Mouse (Mus musculus): ENCODE data around the gene Tma7. TPM values are rescaled to one million over a fixed set of nuclear protein-coding genes. Genes with fewer than 3 reads are reported as not detected.

The Tma7 gene
- polyA plus RNA-seq, 1 experiment from 2014 or later, result 733 TPM

GRCm38 (mm10) chr9:109093786-109094552, 11.6 kb upstream of the Tma7 start:
- Histone ChIP-seq H3K27ac (replicated peaks; ENCODE audit: low read depth, low read length) (peak overlapping the region; percentile 100), H3K4me1 (ENCODE audit: control insufficient read depth, insufficient read depth, low read length) (peaks cover 34% of the 10 kb centered on the region), H3K9ac (replicated peaks; ENCODE audit: low read length) (peak overlapping the region; percentile 97), H3K9me3 (ENCODE audit: control insufficient read depth, low read length) (no peaks in the 10 kb centered on the region), H3K4me3 (replicated peaks; ENCODE audit: low read depth, low read length) (peak overlapping the region; percentile 76), H3K27me3 (ENCODE audit: control insufficient read depth, insufficient read depth, low read length) (no peaks in the 10 kb centered on the region), H3K4me2 (ENCODE audit: low read length) (peak overlapping the region; percentile 97), H3K36me3 (ENCODE audit: control insufficient read depth, insufficient read depth, low read length) (peaks cover 27% of the 10 kb centered on the region)
- WGBS, result 17% methylated on average over 11 of the region's 11 CpGs
- ATAC-seq (ENCODE audit: low FRiP score, low TSS enrichment) (no peak), DNase-seq (peak; percentile 35)

- WGBS, result 29% methylated on average over 6 of the region's 6 CpGs
- DNase-seq (no peak), ATAC-seq (ENCODE audit: low FRiP score, low TSS enrichment) (no peak)
- H3K27ac ChIP-seq (replicated peaks; ENCODE audit: low read depth, low read length), result no peak overlapping the region
- no peak overlapping the region for H3K9ac ChIP-seq (replicated peaks; ENCODE audit: low read length)
- no peaks in the 10 kb centered on the region for H3K9me3 ChIP-seq (ENCODE audit: control insufficient read depth, low read length)
- no peak overlapping the region for H3K4me2 ChIP-seq (ENCODE audit: low read length)
- H3K4me1 ChIP-seq (ENCODE audit: control insufficient read depth, insufficient read depth, low read length), result peaks cover 22% of the 10 kb centered on the region
- H3K27me3 ChIP-seq (ENCODE audit: control insufficient read depth, insufficient read depth, low read length), result no peaks in the 10 kb centered on the region
- H3K36me3 ChIP-seq (ENCODE audit: control insufficient read depth, insufficient read depth, low read length), result peaks cover 27% of the 10 kb centered on the region
- no peak overlapping the region for H3K4me3 ChIP-seq (replicated peaks; ENCODE audit: low read depth, low read length)
These were observed 10.4 kb upstream of the Tma7 start for GRCm38 (mm10) chr9:109092799-109093198.

DNA sequence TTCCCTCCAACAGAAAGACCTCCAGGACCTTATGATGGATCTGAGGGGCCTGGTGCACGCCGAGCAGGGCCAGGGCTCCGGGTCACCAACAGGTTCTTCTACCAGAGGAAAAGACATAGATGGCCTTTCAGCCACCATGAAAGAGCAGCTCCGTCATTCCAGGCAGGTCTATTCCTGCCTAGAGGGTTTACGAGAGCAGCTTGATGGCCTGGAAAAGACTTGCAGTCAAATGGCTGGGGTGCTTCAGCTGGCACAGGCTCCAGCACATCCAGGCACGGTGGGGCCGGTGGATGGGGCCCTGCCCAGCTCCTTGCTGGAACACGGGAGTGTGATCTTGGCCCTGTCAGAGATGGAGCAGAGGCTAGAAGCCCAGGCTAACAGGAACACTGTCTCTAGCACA, 9.4 kb upstream of the Tma7 start:
- DNase-seq, result no peak
- WGBS, result 94% methylated on average over 8 of the region's 8 CpGs
- ATAC-seq (ENCODE audit: low FRiP score, low TSS enrichment), result no peak
- H3K36me3 ChIP-seq (ENCODE audit: control insufficient read depth, insufficient read depth, low read length), result peaks cover 27% of the 10 kb centered on the region
- H3K27ac ChIP-seq (replicated peaks; ENCODE audit: low read depth, low read length), result no peak overlapping the region
- no peaks in the 10 kb centered on the region for H3K27me3 ChIP-seq (ENCODE audit: control insufficient read depth, insufficient read depth, low read length)
- H3K4me1 ChIP-seq (ENCODE audit: control insufficient read depth, insufficient read depth, low read length), result peaks cover 13% of the 10 kb centered on the region
- no peaks in the 10 kb centered on the region for H3K9me3 ChIP-seq (ENCODE audit: control insufficient read depth, low read length)
- H3K9ac ChIP-seq (replicated peaks; ENCODE audit: low read length), result no peak overlapping the region
- H3K4me3 ChIP-seq (replicated peaks; ENCODE audit: low read depth, low read length), result no peak overlapping the region
- no peak overlapping the region for H3K4me2 ChIP-seq (ENCODE audit: low read length)

- Histone ChIP-seq H3K27me3 (ENCODE audit: control insufficient read depth, insufficient read depth, low read length) (no peaks in the 10 kb centered on the region), H3K4me3 (replicated peaks; ENCODE audit: low read depth, low read length) (no peak overlapping the region), H3K9me3 (ENCODE audit: control insufficient read depth, low read length) (no peaks in the 10 kb centered on the region), H3K27ac (replicated peaks; ENCODE audit: low read depth, low read length) (no peak overlapping the region), H3K4me1 (ENCODE audit: control insufficient read depth, insufficient read depth, low read length) (peaks cover 11% of the 10 kb centered on the region), H3K36me3 (ENCODE audit: control insufficient read depth, insufficient read depth, low read length) (peaks cover 27% of the 10 kb centered on the region), H3K9ac (replicated peaks; ENCODE audit: low read length) (no peak overlapping the region), H3K4me2 (ENCODE audit: low read length) (no peak overlapping the region)
- ATAC-seq (ENCODE audit: low FRiP score, low TSS enrichment) (no peak), DNase-seq (no peak)
- WGBS, result 57% methylated on average over 15 of the region's 15 CpGs
These were observed 8.1 kb upstream of the Tma7 start for GRCm38 (mm10) chr9:109090446-109090845.

DNA sequence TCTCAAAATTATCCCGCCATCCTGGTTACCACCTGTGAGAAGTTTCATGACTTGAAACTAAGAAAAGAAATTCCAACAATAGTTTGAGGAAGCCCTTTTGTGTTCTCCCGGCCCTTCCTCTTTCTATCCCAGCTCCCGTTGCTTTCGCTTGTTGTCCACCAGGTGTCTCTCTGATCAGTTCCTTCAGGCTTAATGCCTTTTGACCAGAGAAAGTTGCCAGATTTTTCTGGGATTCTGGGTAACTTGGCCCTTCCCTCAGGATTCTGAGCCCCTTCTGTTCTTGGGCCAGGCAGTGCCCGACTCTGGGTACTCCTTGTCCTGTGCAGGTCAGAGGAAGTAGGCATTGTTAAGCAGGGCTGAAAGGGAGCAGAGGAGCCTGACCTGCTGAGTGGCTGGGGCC, 5.6 kb upstream of the Tma7 start:
- WGBS, result 6% methylated on average over 5 of the region's 5 CpGs
- Histone ChIP-seq H3K36me3 (ENCODE audit: control insufficient read depth, insufficient read depth, low read length) (peaks cover 27% of the 10 kb centered on the region), H3K9ac (replicated peaks; ENCODE audit: low read length) (peak overlapping the region; percentile 1; the same call in 1 of the 2 replicates), H3K9me3 (ENCODE audit: control insufficient read depth, low read length) (no peaks in the 10 kb centered on the region), H3K4me1 (ENCODE audit: control insufficient read depth, insufficient read depth, low read length) (peaks cover 5% of the 10 kb centered on the region), H3K4me3 (replicated peaks; ENCODE audit: low read depth, low read length) (no peak overlapping the region), H3K27me3 (ENCODE audit: control insufficient read depth, insufficient read depth, low read length) (no peaks in the 10 kb centered on the region), H3K27ac (replicated peaks; ENCODE audit: low read depth, low read length) (no peak overlapping the region), H3K4me2 (ENCODE audit: low read length) (no peak overlapping the region)
- ATAC-seq (ENCODE audit: low FRiP score, low TSS enrichment) (no peak), DNase-seq (peak; percentile 80)

- peaks cover 15% of the 10 kb centered on the region for H3K4me1 ChIP-seq (ENCODE audit: control insufficient read depth, insufficient read depth, low read length)
- H3K27ac ChIP-seq (replicated peaks; ENCODE audit: low read depth, low read length), result no peak overlapping the region
- H3K4me3 ChIP-seq (replicated peaks; ENCODE audit: low read depth, low read length), result no peak overlapping the region
- H3K9ac ChIP-seq (replicated peaks; ENCODE audit: low read length), result no peak overlapping the region
- H3K4me2 ChIP-seq (ENCODE audit: low read length), result no peak overlapping the region
- WGBS, result 17% methylated on average over 2 of the region's 2 CpGs
- H3K9me3 ChIP-seq (ENCODE audit: control insufficient read depth, low read length), result no peaks in the 10 kb centered on the region
- H3K27me3 ChIP-seq (ENCODE audit: control insufficient read depth, insufficient read depth, low read length), result no peaks in the 10 kb centered on the region
- H3K36me3 ChIP-seq (ENCODE audit: control insufficient read depth, insufficient read depth, low read length), result peaks cover 4% of the 10 kb centered on the region
- peak; percentile 71 for DNase-seq
- no peak for ATAC-seq (ENCODE audit: low FRiP score, low TSS enrichment)
These were observed 2.5 kb upstream of the Tma7 start for GRCm38 (mm10) chr9:109084922-109085321.

DNA sequence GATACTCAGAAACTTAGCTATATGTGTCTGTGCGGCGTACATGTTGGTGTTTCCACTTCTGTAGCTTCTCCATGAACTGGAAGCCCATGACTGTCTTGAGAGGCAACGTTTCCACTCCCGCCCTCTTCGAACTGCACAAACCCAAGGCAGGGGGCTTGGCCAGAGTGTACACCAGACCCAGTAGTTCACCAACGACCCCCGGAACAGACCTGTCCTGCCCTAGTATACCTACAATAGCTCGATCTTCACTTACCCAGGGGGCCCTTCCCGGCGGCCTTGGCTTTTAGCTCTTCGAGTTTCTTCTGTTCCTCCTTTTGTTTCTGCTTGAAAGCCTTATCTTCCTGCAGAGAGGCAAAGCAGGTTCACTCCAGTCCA, 651 bp downstream of the Tma7 start:
- H3K9me3 ChIP-seq (ENCODE audit: control insufficient read depth, low read length), result no peaks in the 10 kb centered on the region
- peaks cover 15% of the 10 kb centered on the region for H3K4me1 ChIP-seq (ENCODE audit: control insufficient read depth, insufficient read depth, low read length)
- H3K27me3 ChIP-seq (ENCODE audit: control insufficient read depth, insufficient read depth, low read length), result no peaks in the 10 kb centered on the region
- 7% methylated on average over 11 of the region's 11 CpGs for WGBS
- peak overlapping the region; percentile 80 for H3K4me3 ChIP-seq (replicated peaks; ENCODE audit: low read depth, low read length)
- 0 out of 2 replicates have a peak, but pooled peaks have one; percentile 19 for ATAC-seq (ENCODE audit: low FRiP score, low TSS enrichment)
- H3K4me2 ChIP-seq (ENCODE audit: low read length), result peak overlapping the region; percentile 89
- H3K9ac ChIP-seq (replicated peaks; ENCODE audit: low read length), result peak overlapping the region; percentile 86
- H3K36me3 ChIP-seq (ENCODE audit: control insufficient read depth, insufficient read depth, low read length), result peaks cover 12% of the 10 kb centered on the region; the same call in 1 of the 2 replicates
- H3K27ac ChIP-seq (replicated peaks; ENCODE audit: low read depth, low read length), result peak overlapping the region; percentile 66; the same call in 1 of the 2 replicates
- DNase-seq, result no peak

DNA sequence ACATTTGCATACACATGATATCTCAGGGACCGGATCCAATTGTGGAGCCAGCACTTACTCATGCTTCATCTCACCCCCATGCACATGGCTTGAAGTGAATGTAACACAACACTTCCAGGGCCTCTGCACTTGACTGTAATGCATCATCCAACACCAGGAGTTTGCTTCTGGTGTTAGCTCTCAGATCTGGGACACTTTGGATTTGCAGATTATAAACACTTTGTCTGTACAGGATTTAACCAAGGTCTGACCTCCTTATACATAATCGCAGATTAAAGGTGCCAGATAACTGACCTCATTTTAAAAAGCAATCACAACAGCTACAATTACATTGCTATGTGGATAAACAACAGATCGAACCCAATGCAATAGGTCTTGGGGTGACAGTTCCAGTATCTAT, 1.9 kb downstream of the Tma7 start:
- Histone ChIP-seq H3K4me3 (replicated peaks; ENCODE audit: low read depth, low read length) (no peak overlapping the region), H3K36me3 (ENCODE audit: control insufficient read depth, insufficient read depth, low read length) (peaks cover 12% of the 10 kb centered on the region; the same call in 1 of the 2 replicates), H3K9ac (replicated peaks; ENCODE audit: low read length) (no peak overlapping the region), H3K9me3 (ENCODE audit: control insufficient read depth, low read length) (no peaks in the 10 kb centered on the region), H3K27me3 (ENCODE audit: control insufficient read depth, insufficient read depth, low read length) (no peaks in the 10 kb centered on the region), H3K4me2 (ENCODE audit: low read length) (no peak overlapping the region), H3K4me1 (ENCODE audit: control insufficient read depth, insufficient read depth, low read length) (peaks cover 15% of the 10 kb centered on the region), H3K27ac (replicated peaks; ENCODE audit: low read depth, low read length) (no peak overlapping the region)
- ATAC-seq (ENCODE audit: low FRiP score, low TSS enrichment) (no peak), DNase-seq (no peak)
- WGBS, result 98% methylated on average over 3 of the region's 3 CpGs

All from midbrain, embryonic 14.5 days (tissue).